Mouse (Mus musculus): ENCODE measurements at regions not wholly inside any gene's neighbourhood (a gene's known extent, or its start where the extent isn't known, plus 50 kb on each side); places are given as distances from the start of the nearest gene placed in this dataset.

GRCm38 (mm10) chr4:152975012-152975675, 497.5 kb upstream of the Kcnab2 start:
- no peak for TF ChIP-seq EP300 (IDR thresholded peaks at IDR 0.05; ENCODE audit: low read depth)
- TF ChIP-seq CTCF (IDR thresholded peaks at IDR 0.05; ENCODE audit: low read depth), result no peak
- DNase-seq (ENCODE audit: low spot score) (no peak), ATAC-seq (ENCODE audit: insufficient read depth, low read depth) (no peak)
- Histone ChIP-seq H3K27me3 (ENCODE audit: control insufficient read depth, insufficient read depth, low read length) (no peaks in the 10 kb centered on the region), H3K27ac (ENCODE audit: low read depth) (no peak overlapping the region), H3K36me3 (replicated peaks; ENCODE audit: control insufficient read depth, insufficient read depth, low read length) (no peaks in the 10 kb centered on the region), H3K4me1 (ENCODE audit: control insufficient read depth, insufficient read depth) (no peaks in the 10 kb centered on the region), H3K9ac (replicated peaks; ENCODE audit: low read depth, low read length) (no peak overlapping the region), H3K9me3 (replicated peaks; ENCODE audit: control insufficient read depth, low read length) (no peaks in the 10 kb centered on the region), H3K4me3 (ENCODE audit: low read depth, low read length) (no peak overlapping the region), H3K4me2 (ENCODE audit: low read depth, low read length) (no peak overlapping the region)
- 69% methylated on average over 8 of the region's 8 CpGs for WGBS

- ATAC-seq (ENCODE audit: insufficient read depth, low read depth) (no peak), DNase-seq (ENCODE audit: low spot score) (no peak)
- Histone ChIP-seq H3K4me3 (ENCODE audit: low read depth, low read length) (no peak overlapping the region), H3K36me3 (replicated peaks; ENCODE audit: control insufficient read depth, insufficient read depth, low read length) (no peaks in the 10 kb centered on the region), H3K27me3 (ENCODE audit: control insufficient read depth, insufficient read depth, low read length) (no peaks in the 10 kb centered on the region), H3K4me2 (ENCODE audit: low read depth, low read length) (no peak overlapping the region), H3K9ac (replicated peaks; ENCODE audit: low read depth, low read length) (no peak overlapping the region), H3K9me3 (replicated peaks; ENCODE audit: control insufficient read depth, low read length) (no peaks in the 10 kb centered on the region), H3K4me1 (ENCODE audit: control insufficient read depth, insufficient read depth) (no peaks in the 10 kb centered on the region), H3K27ac (ENCODE audit: low read depth) (no peak overlapping the region)
- WGBS, result 71% methylated on average over 6 of the region's 6 CpGs
- TF ChIP-seq EP300 (IDR thresholded peaks at IDR 0.05; ENCODE audit: low read depth) (no peak), CTCF (IDR thresholded peaks at IDR 0.05; ENCODE audit: low read depth) (no peak)
Measured at GRCm38 (mm10) chr4:152963001-152963400, 485.3 kb upstream of the Kcnab2 start.

GRCm38 (mm10) chr4:152962165-152962564, 484.5 kb upstream of the Kcnab2 start:
- Histone ChIP-seq H3K36me3 (replicated peaks; ENCODE audit: control insufficient read depth, insufficient read depth, low read length) (no peaks in the 10 kb centered on the region), H3K4me3 (ENCODE audit: low read depth, low read length) (no peak overlapping the region), H3K9ac (replicated peaks; ENCODE audit: low read depth, low read length) (no peak overlapping the region), H3K4me1 (ENCODE audit: control insufficient read depth, insufficient read depth) (no peaks in the 10 kb centered on the region), H3K9me3 (replicated peaks; ENCODE audit: control insufficient read depth, low read length) (no peaks in the 10 kb centered on the region), H3K27me3 (ENCODE audit: control insufficient read depth, insufficient read depth, low read length) (no peaks in the 10 kb centered on the region), H3K27ac (ENCODE audit: low read depth) (no peak overlapping the region), H3K4me2 (ENCODE audit: low read depth, low read length) (no peak overlapping the region)
- no peak for TF ChIP-seq EP300 (IDR thresholded peaks at IDR 0.05; ENCODE audit: low read depth)
- TF ChIP-seq CTCF (IDR thresholded peaks at IDR 0.05; ENCODE audit: low read depth), result no peak
- ATAC-seq (ENCODE audit: insufficient read depth, low read depth) (no peak), DNase-seq (ENCODE audit: low spot score) (no peak)

GRCm38 (mm10) chr4:152961677-152962076, 484.0 kb upstream of the Kcnab2 start:
- no peak overlapping the region for H3K4me2 ChIP-seq (ENCODE audit: low read depth, low read length)
- no peaks in the 10 kb centered on the region for H3K36me3 ChIP-seq (replicated peaks; ENCODE audit: control insufficient read depth, insufficient read depth, low read length)
- WGBS, result 92% methylated on average over 4 of the region's 4 CpGs
- H3K9me3 ChIP-seq (replicated peaks; ENCODE audit: control insufficient read depth, low read length), result no peaks in the 10 kb centered on the region
- H3K9ac ChIP-seq (replicated peaks; ENCODE audit: low read depth, low read length), result no peak overlapping the region
- ATAC-seq (ENCODE audit: insufficient read depth, low read depth), result no peak
- H3K4me3 ChIP-seq (ENCODE audit: low read depth, low read length), result no peak overlapping the region
- DNase-seq (ENCODE audit: low spot score), result no peak
- H3K4me1 ChIP-seq (ENCODE audit: control insufficient read depth, insufficient read depth), result no peaks in the 10 kb centered on the region
- TF ChIP-seq EP300 (IDR thresholded peaks at IDR 0.05; ENCODE audit: low read depth) (no peak), CTCF (IDR thresholded peaks at IDR 0.05; ENCODE audit: low read depth) (no peak)
- no peaks in the 10 kb centered on the region for H3K27me3 ChIP-seq (ENCODE audit: control insufficient read depth, insufficient read depth, low read length)
- no peak overlapping the region for H3K27ac ChIP-seq (ENCODE audit: low read depth)

- WGBS, result 41% methylated on average over 12 of the region's 12 CpGs
- Histone ChIP-seq H3K27ac (ENCODE audit: low read depth) (no peak overlapping the region), H3K4me2 (ENCODE audit: low read depth, low read length) (no peak overlapping the region), H3K4me3 (ENCODE audit: low read depth, low read length) (no peak overlapping the region), H3K9ac (replicated peaks; ENCODE audit: low read depth, low read length) (no peak overlapping the region), H3K4me1 (ENCODE audit: control insufficient read depth, insufficient read depth) (no peaks in the 10 kb centered on the region), H3K9me3 (replicated peaks; ENCODE audit: control insufficient read depth, low read length) (no peaks in the 10 kb centered on the region), H3K27me3 (ENCODE audit: control insufficient read depth, insufficient read depth, low read length) (no peaks in the 10 kb centered on the region), H3K36me3 (replicated peaks; ENCODE audit: control insufficient read depth, insufficient read depth, low read length) (no peaks in the 10 kb centered on the region)
- DNase-seq (ENCODE audit: low spot score) (no peak), ATAC-seq (ENCODE audit: insufficient read depth, low read depth) (no peak)
- no peak for TF ChIP-seq CTCF (IDR thresholded peaks at IDR 0.05; ENCODE audit: low read depth)
- no peak for TF ChIP-seq EP300 (IDR thresholded peaks at IDR 0.05; ENCODE audit: low read depth)
Measured at GRCm38 (mm10) chr4:152959627-152960230, 482.1 kb upstream of the Kcnab2 start.

Measured in heart, postnatal 0 days (tissue).